Mouse (Mus musculus) kidney, postnatal 0 days (tissue): Measurements from ENCODE around the gene Zbtb40. TPM values are rescaled to one million over a fixed set of nuclear protein-coding genes. Genes with fewer than 3 reads are reported as not detected.

ENCODE experiments used
- ATAC-seq: fragments of 200-750 bp; cut with Nextera tagmentation; replicated peaks from 2 replicates; pipeline ENCODE4 v1.8.0; 2017; ENCODE audit warnings: low read depth, moderate number of reproducible peaks, moderate TSS enrichment, moderate library complexity; ENCODE audit not compliant: low FRiP score
- DNase-seq: peaks from one replicate; pipeline ENCODE4 v3.0.0-alpha.2; 2016; ENCODE audit warnings: low spot score
- H3K27ac ChIP-seq: fragments of 300-500 bp; sonication (generic); 2 replicates; pipeline ENCODE4 v1.5.1; 2014; ENCODE audit warnings: mild to moderate bottlenecking
- H3K27me3 ChIP-seq: fragments of 300-500 bp; sonication (generic); 2 replicates; pipeline ENCODE4 v1.6.1; 2014; ENCODE audit warnings: low read length, mixed read lengths; ENCODE audit not compliant: insufficient read depth
- H3K36me3 ChIP-seq: fragments of 300-500 bp; sonication (generic); 2 replicates; pipeline ENCODE4 v1.6.1; 2014; ENCODE audit warnings: low read length, mixed read lengths; ENCODE audit not compliant: insufficient read depth
- H3K4me1 ChIP-seq: fragments of 300-500 bp; sonication (generic); replicated peaks from 2 replicates; pipeline ENCODE4 v1.6.1; 2014; ENCODE audit warnings: antibody characterized with exemption, low read length, mixed read lengths; ENCODE audit not compliant: insufficient read depth
- H3K4me2 ChIP-seq: fragments of 300-500 bp; sonication (generic); 2 replicates; pipeline ENCODE4 v1.6.1; 2014; ENCODE audit warnings: mild to moderate bottlenecking, low read length, moderate library complexity, mixed read lengths
- H3K4me3 ChIP-seq: fragments of 300-500 bp; sonication (generic); replicated peaks from 2 replicates; pipeline ENCODE4 v1.5.1; 2014; ENCODE audit warnings: low read depth, low read length
- H3K9ac ChIP-seq: fragments of 300-500 bp; sonication (generic); 2 replicates; pipeline ENCODE4 v1.6.1; 2014; ENCODE audit warnings: low read depth, low read length
- H3K9me3 ChIP-seq: fragments of 300-500 bp; sonication (generic); replicated peaks from 2 replicates; pipeline ENCODE4 v1.6.1; 2016; ENCODE audit warnings: low read length, inconsistent platforms, mixed read lengths
- CTCF ChIP-seq: IDR thresholded peaks from 2 replicates; pipeline ENCODE4 v1.5.1; 2016; ENCODE audit warnings: antibody characterized with exemption, low read depth, mild to moderate bottlenecking, moderate library complexity
- WGBS: fragments of 180-500 bp; shearing (Covaris S2); extraction: QIAGEN DNeasy Blood & Tissue Kit; methylation state at CpG from one replicate; pipeline ENCODE4 v1.1.7; 2014; 5-methylcytosine and 5-hydroxymethylcytosine counted together
- polyA plus RNA-seq: library from polyadenylated mRNA; unstranded; fragments of >200 nt; fragmentation: Nextera tagmentation; extraction: Ambion mirVana; gene quantifications from 2 replicates; pipeline ENCODE4 v1.2.1, GENCODE M21; 2015

The Zbtb40 gene
- polyA plus RNA-seq, 1 experiment from 2014 or later, result 1.8 TPM

GRCm38 (mm10) chr4:137047840-137048549 is 606 bp downstream of the Zbtb40 start:
- peak overlapping the region; percentile 71 for H3K9ac ChIP-seq
- under 1% methylated on average over 52 of the region's 52 CpGs for WGBS
- peak overlapping the region; percentile 58 for H3K27ac ChIP-seq
- H3K4me1 ChIP-seq, result peaks cover 8% of the 10 kb centered on the region
- TF ChIP-seq CTCF, result no peak
- no peaks in the 10 kb centered on the region for H3K27me3 ChIP-seq
- peak; percentile 32 for DNase-seq
- no peaks in the 10 kb centered on the region for H3K9me3 ChIP-seq
- H3K36me3 ChIP-seq, result no peaks in the 10 kb centered on the region
- peak overlapping the region; percentile 64 for H3K4me2 ChIP-seq
- peak overlapping the region; percentile 82 for H3K4me3 ChIP-seq
- peak; percentile 50 for ATAC-seq

DNA sequence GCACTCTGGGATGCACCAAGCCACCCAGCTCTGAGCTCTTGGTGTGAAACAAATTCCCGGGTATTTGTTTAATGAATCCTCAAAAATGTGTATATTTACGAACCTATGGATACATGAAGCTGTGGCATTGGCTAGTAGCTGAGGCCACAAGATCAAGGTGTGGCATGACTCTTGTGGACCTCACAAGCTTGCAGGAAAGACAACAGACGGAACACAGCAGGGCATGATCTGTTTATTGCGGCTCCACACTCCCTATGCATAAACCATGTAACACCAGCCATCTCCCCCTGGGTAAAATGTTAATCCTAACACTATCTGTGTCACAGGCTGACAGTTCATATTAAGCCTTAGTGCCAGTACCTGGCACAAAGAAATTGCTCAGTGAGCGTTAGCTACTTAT is 2.5 kb downstream of the Zbtb40 start:
- no peak for ATAC-seq
- no peak for TF ChIP-seq CTCF
- H3K9me3 ChIP-seq, result no peaks in the 10 kb centered on the region

GRCm38 (mm10) chr4:137044516-137044915 is 4.1 kb downstream of the Zbtb40 start:
- ATAC-seq, result no peak
- peak; percentile 48 for DNase-seq
- no peak for TF ChIP-seq CTCF
- H3K27me3 ChIP-seq, result no peaks in the 10 kb centered on the region
- H3K36me3 ChIP-seq, result no peaks in the 10 kb centered on the region
- H3K4me1 ChIP-seq, result peaks cover 8% of the 10 kb centered on the region
- WGBS, result 35% methylated on average over 5 of the region's 5 CpGs
- no peak overlapping the region for H3K4me3 ChIP-seq
- H3K9me3 ChIP-seq, result no peaks in the 10 kb centered on the region
- no peak overlapping the region for H3K9ac ChIP-seq
- peak overlapping the region; percentile 55 for H3K27ac ChIP-seq
- H3K4me2 ChIP-seq, result peak overlapping the region; percentile 6; the same call in 1 of the 2 replicates

More for the DNA sequence above, 2.5 kb downstream of the Zbtb40 start:
- 95% methylated on average over 5 of the region's 5 CpGs for WGBS
- Histone ChIP-seq H3K27me3 (no peaks in the 10 kb centered on the region), H3K4me1 (peaks cover 8% of the 10 kb centered on the region), H3K4me2 (no peak overlapping the region), H3K4me3 (no peak overlapping the region), H3K27ac (no peak overlapping the region), H3K36me3 (no peaks in the 10 kb centered on the region), H3K9ac (no peak overlapping the region)
- no peak for DNase-seq

DNA sequence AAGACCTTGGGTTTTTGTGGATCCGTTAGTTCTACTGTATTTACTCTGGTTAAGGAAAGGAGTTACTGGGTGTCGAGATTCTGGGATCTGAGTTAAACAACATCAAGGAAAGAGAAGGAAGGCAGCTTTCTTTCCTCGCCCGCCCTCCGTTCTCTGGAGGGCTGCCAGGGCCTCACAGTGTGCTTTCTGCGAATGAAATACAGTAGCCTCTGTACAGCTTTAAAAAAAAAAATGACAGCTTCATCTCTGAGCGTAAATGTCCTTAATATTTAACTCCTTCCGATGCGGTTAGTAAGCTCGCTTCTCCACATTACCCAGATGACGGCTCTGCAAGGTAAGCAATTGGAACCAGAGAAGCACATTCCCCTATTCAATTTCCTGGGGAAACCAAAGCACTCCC is 4.8 kb downstream of the Zbtb40 start:
- peaks cover 8% of the 10 kb centered on the region for H3K4me1 ChIP-seq
- ATAC-seq (no peak), DNase-seq (peak; percentile 64)
- H3K27me3 ChIP-seq, result no peaks in the 10 kb centered on the region
- 33% methylated on average over 11 of the region's 11 CpGs for WGBS
- peak overlapping the region; percentile 55 for H3K27ac ChIP-seq
- H3K4me3 ChIP-seq, result no peak overlapping the region
- no peak for TF ChIP-seq CTCF
- H3K4me2 ChIP-seq, result peak overlapping the region; percentile 6; the same call in 1 of the 2 replicates
- no peaks in the 10 kb centered on the region for H3K9me3 ChIP-seq
- H3K36me3 ChIP-seq, result no peaks in the 10 kb centered on the region
- no peak overlapping the region for H3K9ac ChIP-seq

- DNase-seq (no peak), ATAC-seq (no peak)
- Histone ChIP-seq H3K9ac (no peak overlapping the region), H3K36me3 (no peaks in the 10 kb centered on the region), H3K4me3 (no peak overlapping the region), H3K27ac (no peak overlapping the region), H3K4me2 (no peak overlapping the region), H3K4me1 (peaks cover 4% of the 10 kb centered on the region; the same call in 1 of the 2 replicates), H3K27me3 (no peaks in the 10 kb centered on the region), H3K9me3 (no peaks in the 10 kb centered on the region)
- TF ChIP-seq CTCF, result no peak
- WGBS, result 93% methylated on average over 8 of the region's 8 CpGs
Measured at GRCm38 (mm10) chr4:137042039-137042438, 6.6 kb downstream of the Zbtb40 start.

GRCm38 (mm10) chr4:137041161-137041621 is 7.4 kb downstream of the Zbtb40 start:
- WGBS, result 54% methylated on average over 10 of the region's 10 CpGs
- H3K27ac ChIP-seq, result peak overlapping the region; percentile 54; the same call in 1 of the 2 replicates

More at GRCm38 (mm10) chr4:137041161-137041621, 7.4 kb downstream of the Zbtb40 start:
- peaks cover 4% of the 10 kb centered on the region; the same call in 1 of the 2 replicates for H3K4me1 ChIP-seq
- H3K4me3 ChIP-seq, result no peak overlapping the region
- no peak overlapping the region for H3K4me2 ChIP-seq
- H3K9me3 ChIP-seq, result no peaks in the 10 kb centered on the region
- H3K36me3 ChIP-seq, result no peaks in the 10 kb centered on the region
- TF ChIP-seq CTCF, result peak; percentile 5; the same call in 1 of the 2 replicates
- no peaks in the 10 kb centered on the region for H3K27me3 ChIP-seq
- DNase-seq, result peak; percentile 5
- no peak overlapping the region for H3K9ac ChIP-seq
- ATAC-seq, result peak; percentile 75; the same call in 1 of the 2 replicates
